Mouse (Mus musculus) left cerebral cortex, adult 6 months (tissue): ENCODE measurements around the gene Defa23. TPM values are rescaled to one million over a fixed set of nuclear protein-coding genes. Genes with fewer than 3 reads are reported as not detected.

Experiments used
- long read RNA-seq, 2 experiments: library from polyadenylated mRNA; unstranded; transcript quantifications; one replicate each; pipeline ENCODE4 v2.0.0; 2019 to 2020
- polyA plus RNA-seq: library from polyadenylated mRNA; unstranded; fragments of <200 nt; fragmentation: Nextera tagmentation; gene quantifications from 2 replicates; pipeline ENCODE4 v1.2.3, GENCODE M21; 2021

The Defa23 gene
- not detected in 2 replicates for polyA plus RNA-seq
- long read RNA-seq, experiment 1, result 0 reads
- long read RNA-seq, experiment 2, result 0 reads

GRCm38 (mm10) chr8:21054747-21055146 lies at the start of gene Defa23:
Defa23 (plus strand) TSS chr8:21055047.

GRCm38 (mm10) chr8:21025245-21025644 lies 29.6 kb upstream of the Defa23 start, which contains the start of gene Defa21:
Defa21 (plus strand) TSS chr8:21025545.

GRCm38 (mm10) chr8:21064738-21065137 lies 9.9 kb downstream of the Defa23 start, which contains the start of gene Defa35:
Defa35 (plus strand) TSS chr8:21065038.

GRCm38 (mm10) chr8:21084142-21084541 lies 29.3 kb downstream of the Defa23 start, which contains the start of gene Defa25:
Defa25 (plus strand) TSS chr8:21084442.

GRCm38 (mm10) chr8:21095950-21096349 lies 41.1 kb downstream of the Defa23 start, which contains the start of gene Gm14851:
Gm14851 (minus strand) TSS chr8:21096050.

Other genes with a start within 250 kb of the Defa23 start
- not detected in 2 replicates for gene Defb33, start 162.4 kb upstream of the Defa23 start, polyA plus RNA-seq
- gene Gm15056, start 152.4 kb upstream of the Defa23 start, polyA plus RNA-seq, result not detected in 2 replicates
- not detected in 2 replicates for gene Gm6040, start 133.0 kb upstream of the Defa23 start, polyA plus RNA-seq
- not detected in 2 replicates for gene AY761185, start 110.3 kb upstream of the Defa23 start, polyA plus RNA-seq
- not detected in 2 replicates for gene Defa21, start 29.5 kb upstream of the Defa23 start, polyA plus RNA-seq
- gene Defa35, start 10.0 kb downstream of the Defa23 start, polyA plus RNA-seq, result not detected in 2 replicates
- gene Defa25, start 29.4 kb downstream of the Defa23 start, polyA plus RNA-seq, result not detected in 2 replicates
- gene Gm14851, start 41.0 kb downstream of the Defa23 start, polyA plus RNA-seq, result not detected in 2 replicates
- gene Defa30, start 79.6 kb downstream of the Defa23 start, polyA plus RNA-seq, result not detected in 2 replicates
- gene Defa22, start 107.2 kb downstream of the Defa23 start, polyA plus RNA-seq, result not detected in 2 replicates
- gene Defa31, start 136.6 kb downstream of the Defa23 start, polyA plus RNA-seq, result not detected in 2 replicates
- not detected in 2 replicates for gene Gm15293, start 146.5 kb downstream of the Defa23 start, polyA plus RNA-seq
- gene Gm15292, start 194.7 kb downstream of the Defa23 start, polyA plus RNA-seq, result not detected in 2 replicates